Mouse (Mus musculus): ENCODE measurements around the gene Rgs10.
A peak's percentile ranks its signal among the peaks of the same experiment; 100 is the strongest.

The Rgs10 gene

GRCm38 (mm10) chr7:128417930-128418779 is at the start of gene Rgs10:
Rgs10 (minus strand) TSS chr7:128418758.
- DNase-seq, result peak; percentile 66 to 75

GRCm38 (mm10) chr7:128462406-128462805 is 43.8 kb upstream of the Rgs10 start:
- DNase-seq, result no peak

GRCm38 (mm10) chr7:128461285-128462215 is 43.0 kb upstream of the Rgs10 start, which contains the start of gene Tial1:
Tial1 (minus strand) TSS chr7:128461717.
- DNase-seq, result peak; percentile 98

GRCm38 (mm10) chr7:128460865-128461228 is 42.3 kb upstream of the Rgs10 start:
- no peak for DNase-seq

- DNase-seq, result peak; percentile 49 to 66
Measured at GRCm38 (mm10) chr7:128460131-128460864, 41.7 kb upstream of the Rgs10 start.

GRCm38 (mm10) chr7:128459791-128460130 is 41.2 kb upstream of the Rgs10 start:
- no peak for DNase-seq

- DNase-seq, result no peak
Measured at GRCm38 (mm10) chr7:128458011-128458410, 39.5 kb upstream of the Rgs10 start.

GRCm38 (mm10) chr7:128452731-128453130 is 34.2 kb upstream of the Rgs10 start:
- DNase-seq, result no peak

- DNase-seq, result no peak
Measured at GRCm38 (mm10) chr7:128440584-128440983, 22.0 kb upstream of the Rgs10 start.

GRCm38 (mm10) chr7:128439251-128439650 is 20.7 kb upstream of the Rgs10 start:
- no peak for DNase-seq

GRCm38 (mm10) chr7:128438131-128438530 is 19.6 kb upstream of the Rgs10 start:
- DNase-seq, result no peak

- peak in 1 of 2 experiments; percentile 18 for DNase-seq
Measured at GRCm38 (mm10) chr7:128433213-128433612, 14.7 kb upstream of the Rgs10 start.

GRCm38 (mm10) chr7:128432574-128432973 is 14.0 kb upstream of the Rgs10 start:
- no peak for DNase-seq

- DNase-seq, result no peak
Measured at GRCm38 (mm10) chr7:128422491-128422890, 3.9 kb upstream of the Rgs10 start.

GRCm38 (mm10) chr7:128421701-128422100 is 3.1 kb upstream of the Rgs10 start:
- DNase-seq, result no peak

GRCm38 (mm10) chr7:128419690-128420089 is 1.1 kb upstream of the Rgs10 start:
- DNase-seq, result no peak

- no peak for DNase-seq
Measured at GRCm38 (mm10) chr7:128417226-128417929, 1.2 kb downstream of the Rgs10 start.

- DNase-seq, result no peak
Measured at GRCm38 (mm10) chr7:128416664-128417063, 1.9 kb downstream of the Rgs10 start.

- DNase-seq, result no peak
Measured at GRCm38 (mm10) chr7:128414433-128414832, 4.1 kb downstream of the Rgs10 start.

- DNase-seq, result no peak
Measured at GRCm38 (mm10) chr7:128412071-128412833, 6.3 kb downstream of the Rgs10 start.

GRCm38 (mm10) chr7:128410708-128411413 is 7.7 kb downstream of the Rgs10 start:
- no peak for DNase-seq
